Mouse (Mus musculus): ENCODE data around the gene Cyp2c23.

GRCm38 (mm10) chr19:43957881-43958280, 71.1 kb downstream of the Cyp2c23 start:
- TF ChIP-seq CTCF (conservative IDR thresholded peaks at IDR 0.05; ENCODE audit: low read length) (no peak), POU5F1 (IDR thresholded peaks at IDR 0.05; ENCODE audit: borderline replicate concordance, low read length) (no peak)

Measured in E14TG2a.4 (cell line).